Mouse (Mus musculus) ES-Bruce4 (cell line): ENCODE results near the gene Msrb1.

Experiments
- EP300 ChIP-seq: IDR thresholded peaks from 2 replicates; pipeline ENCODE4 v1.6.1; 2011; ENCODE audit warnings: low read depth, low read length; ENCODE audit not compliant: insufficient read depth
- POLR2A ChIP-seq: IDR thresholded peaks from one replicate; pipeline ENCODE4 v1.8.1; 2011; ENCODE audit warnings: low read length; ENCODE audit not compliant: insufficient read depth

GRCm38 (mm10) chr17:24723881-24724180 is 12.6 kb upstream of the Msrb1 start:
- TF ChIP-seq EP300 (no peak), POLR2A (no peak)
